Mouse (Mus musculus) thymus, adult 2 months (tissue): ENCODE data around the gene Osbp2. TPM values are rescaled to one million over a fixed set of nuclear protein-coding genes. Genes with fewer than 3 reads are reported as not detected.

ENCODE experiments used
- DNase-seq: peaks from one replicate; pipeline ENCODE4 v3.0.0; 2021
- H3K27ac ChIP-seq: fragments of 200-500 bp; 2 replicates; pipeline ENCODE4 v1.5.1; 2012; ENCODE audit warnings: low read length, control low read depth; ENCODE audit not compliant: control insufficient read depth, insufficient read depth
- H3K27me3 ChIP-seq: fragments of 200-500 bp; 2 replicates; pipeline ENCODE4 v1.6.1; 2012; ENCODE audit warnings: mild to moderate bottlenecking, low read length, moderate library complexity, mixed read lengths; ENCODE audit not compliant: control insufficient read depth, insufficient read depth
- H3K36me3 ChIP-seq: fragments of 200-500 bp; 2 replicates; pipeline ENCODE4 v1.6.1; 2012; ENCODE audit warnings: mild to moderate bottlenecking, low read length, moderate library complexity; ENCODE audit not compliant: control insufficient read depth, insufficient read depth
- H3K4me1 ChIP-seq: fragments of 200-500 bp; replicated peaks from 2 replicates; pipeline ENCODE4 v1.6.1; 2012; ENCODE audit warnings: low read length; ENCODE audit not compliant: control insufficient read depth, insufficient read depth
- H3K4me3 ChIP-seq: fragments of 200-500 bp; 2 replicates; pipeline ENCODE4 v1.5.1; 2012; ENCODE audit warnings: mild to moderate bottlenecking, low read length, control low read depth, moderate library complexity; ENCODE audit not compliant: control insufficient read depth, insufficient read depth
- CTCF ChIP-seq: fragments of 200-500 bp; IDR thresholded peaks from 2 replicates; pipeline ENCODE4 v1.5.1; 2012; ENCODE audit warnings: mild to moderate bottlenecking, control low read depth, low read length, moderate library complexity, borderline replicate concordance; ENCODE audit not compliant: control insufficient read depth, poor library complexity, insufficient read depth; ENCODE audit errors: extremely low read depth
- POLR2A ChIP-seq: fragments of 200-500 bp; IDR thresholded peaks from 2 replicates; pipeline ENCODE4 v1.6.1; 2012; ENCODE audit warnings: mild to moderate bottlenecking, low read length, control low read depth, moderate library complexity; ENCODE audit not compliant: control insufficient read depth, poor library complexity, insufficient read depth; ENCODE audit errors: extremely low read depth
- WGBS: fragments of 180-500 bp; shearing (Covaris S2); methylation state at CpG from one replicate; pipeline ENCODE4 v1.1.7; 2018; 5-methylcytosine and 5-hydroxymethylcytosine counted together
- polyA plus RNA-seq: library from polyadenylated mRNA; depleted of rRNA; stranded (reverse); fragments of >200 nt; gene quantifications from 2 replicates; pipeline ENCODE4 v1.2.3, GENCODE M21; 2012

The Osbp2 gene
- polyA plus RNA-seq, 1 experiment, result 1.1 TPM

DNA sequence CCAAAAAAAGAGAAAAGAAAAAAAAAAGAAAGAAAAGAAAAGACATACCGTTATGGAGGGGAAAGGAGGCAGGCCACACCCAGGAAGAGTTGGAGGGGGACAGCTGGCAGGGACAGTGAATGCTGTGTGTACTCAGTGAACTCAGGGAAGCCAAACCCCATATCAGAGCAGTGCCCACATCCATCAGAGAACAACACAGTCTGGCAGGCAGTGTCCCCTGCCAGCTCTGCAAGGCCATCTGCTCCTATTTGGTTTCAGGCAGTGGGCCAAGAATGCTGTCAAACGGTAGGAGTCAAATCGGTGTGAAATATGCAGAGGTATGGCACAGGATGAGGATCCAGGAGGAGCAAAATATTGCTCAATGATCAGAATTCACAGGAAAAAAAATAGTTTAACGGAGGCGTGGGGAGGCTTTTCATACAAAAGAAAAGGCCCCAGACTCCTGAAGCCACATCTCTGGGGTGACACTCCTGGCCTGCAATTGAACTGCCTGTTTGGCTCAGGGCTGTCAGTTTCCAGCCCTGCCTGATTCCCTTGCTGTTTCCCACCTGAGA lies 10.1 kb downstream of the Osbp2 start:
- no peak overlapping the region for H3K27ac ChIP-seq
- no peaks in the 10 kb centered on the region for H3K4me1 ChIP-seq
- H3K36me3 ChIP-seq, result no peaks in the 10 kb centered on the region
- TF ChIP-seq CTCF (no peak), POLR2A (no peak)
- no peaks in the 10 kb centered on the region for H3K27me3 ChIP-seq
- 39% methylated on average over 5 of the region's 5 CpGs for WGBS
- no peak overlapping the region for H3K4me3 ChIP-seq
- DNase-seq, result no peak

DNA sequence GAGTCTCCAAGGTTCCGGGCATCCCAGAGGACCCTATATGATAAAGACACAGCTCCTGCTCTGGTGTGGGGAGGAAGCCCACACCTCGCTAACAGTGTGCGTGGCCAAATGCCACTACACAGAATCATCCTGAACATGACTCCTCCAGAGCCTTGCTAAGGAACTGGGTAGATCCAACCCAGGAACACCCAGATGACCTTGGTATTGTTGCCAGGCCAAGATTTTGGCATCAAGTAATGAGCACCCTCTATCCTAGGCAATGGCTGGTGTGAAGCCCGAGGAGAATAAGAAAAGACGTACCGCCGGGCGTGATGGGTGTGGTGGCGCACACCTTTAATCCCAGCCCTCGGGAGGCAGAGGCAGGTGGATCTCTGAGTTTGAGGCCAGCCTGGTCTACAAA lies 10.7 kb downstream of the Osbp2 start:
- H3K4me1 ChIP-seq, result no peaks in the 10 kb centered on the region
- H3K36me3 ChIP-seq, result no peaks in the 10 kb centered on the region
- DNase-seq, result no peak
- TF ChIP-seq POLR2A (no peak), CTCF (no peak)
- H3K4me3 ChIP-seq, result no peak overlapping the region
- 96% methylated on average over 10 of the region's 10 CpGs for WGBS
- no peak overlapping the region for H3K27ac ChIP-seq
- H3K27me3 ChIP-seq, result no peaks in the 10 kb centered on the region

- Histone ChIP-seq H3K27ac (no peak overlapping the region), H3K27me3 (no peaks in the 10 kb centered on the region), H3K4me3 (no peak overlapping the region), H3K4me1 (no peaks in the 10 kb centered on the region), H3K36me3 (no peaks in the 10 kb centered on the region)
- DNase-seq, result no peak
- TF ChIP-seq POLR2A, result no peak
- no peak for TF ChIP-seq CTCF
- 75% methylated on average over 4 of the region's 4 CpGs for WGBS
These were observed 11.8 kb downstream of the Osbp2 start for GRCm38 (mm10) chr11:3851872-3852271.

DNA sequence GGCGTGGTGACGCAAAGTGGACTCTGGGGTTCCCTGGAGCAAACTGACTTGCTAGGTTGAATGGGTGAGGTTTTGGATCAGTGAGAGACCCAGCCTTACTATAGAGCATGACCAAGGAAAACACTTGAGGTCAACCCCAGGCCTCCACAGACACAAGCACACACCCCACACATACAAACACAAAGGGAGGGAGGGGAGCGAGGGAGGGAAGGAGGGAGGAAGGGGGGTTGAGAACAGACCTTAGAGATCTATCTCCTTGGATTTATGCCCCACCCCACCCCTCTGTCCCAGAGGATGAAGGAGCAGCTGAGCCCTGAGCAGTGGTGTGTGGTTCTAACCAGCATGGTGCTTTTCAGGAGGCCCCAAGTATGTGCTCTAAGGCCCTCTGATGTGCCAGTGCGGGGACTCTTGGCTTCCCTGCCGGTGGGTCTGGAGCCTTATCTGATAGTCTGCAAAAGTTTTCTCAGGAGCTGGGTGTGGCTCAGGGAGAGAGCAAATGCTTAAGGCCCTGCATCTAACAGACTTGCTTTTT lies 12.9 kb downstream of the Osbp2 start:
- no peak for DNase-seq
- Histone ChIP-seq H3K27me3 (no peaks in the 10 kb centered on the region), H3K4me3 (no peak overlapping the region), H3K27ac (no peak overlapping the region), H3K36me3 (no peaks in the 10 kb centered on the region), H3K4me1 (no peaks in the 10 kb centered on the region)
- TF ChIP-seq CTCF (no peak), POLR2A (no peak)
- 84% methylated on average over 5 of the region's 5 CpGs for WGBS

GRCm38 (mm10) chr11:3850315-3850614 lies 13.4 kb downstream of the Osbp2 start:
- TF ChIP-seq CTCF, result no peak
- no peak for TF ChIP-seq POLR2A
- H3K27me3 ChIP-seq, result no peaks in the 10 kb centered on the region

DNA sequence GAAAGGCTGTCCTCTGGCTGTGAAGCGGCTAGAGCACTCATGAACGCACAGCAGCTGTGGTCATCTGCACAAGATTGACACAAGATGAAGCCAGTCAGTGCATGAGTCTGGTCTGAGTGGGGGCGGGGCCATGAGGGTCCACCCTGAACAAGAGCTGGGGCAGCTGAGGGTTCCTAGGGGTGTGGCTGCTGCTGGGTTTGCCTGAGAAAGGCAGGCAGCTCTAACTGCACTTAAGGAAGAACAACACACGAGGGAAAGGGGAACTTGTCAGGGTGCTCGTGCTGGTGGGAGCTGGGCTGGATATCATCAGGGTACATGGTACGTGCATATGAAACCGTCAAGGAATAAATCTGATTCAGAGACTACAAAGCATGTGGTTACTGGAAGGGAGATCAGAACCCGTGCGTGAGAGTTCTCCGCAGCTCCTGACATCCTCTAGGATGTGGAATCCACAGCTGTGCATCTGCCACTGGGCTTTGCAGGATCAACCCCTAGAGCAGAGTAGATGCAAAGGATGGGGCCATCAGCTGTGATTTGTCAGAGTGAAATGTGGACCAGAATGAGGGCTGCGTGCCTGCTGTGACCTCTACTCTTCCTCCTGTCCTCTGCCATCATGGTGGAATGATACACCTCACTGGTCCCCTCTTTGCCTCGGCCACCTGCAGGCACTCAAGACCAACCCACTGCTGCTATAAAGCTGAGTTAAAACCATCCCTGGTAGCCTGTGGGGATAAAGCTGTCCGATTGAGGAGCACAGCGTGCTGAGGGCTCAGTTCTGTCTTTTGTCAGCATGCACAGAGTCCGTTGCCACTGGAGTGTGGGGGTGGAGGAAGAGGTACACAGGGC lies 14.0 kb downstream of the Osbp2 start:
- H3K4me3 ChIP-seq, result no peak overlapping the region
- no peaks in the 10 kb centered on the region for H3K36me3 ChIP-seq
- 79% methylated on average over 15 of the region's 15 CpGs for WGBS
- DNase-seq, result no peak
- no peak overlapping the region for H3K27ac ChIP-seq
- no peaks in the 10 kb centered on the region for H3K4me1 ChIP-seq
- TF ChIP-seq CTCF, result no peak
- TF ChIP-seq POLR2A, result no peak
- H3K27me3 ChIP-seq, result no peaks in the 10 kb centered on the region

More at GRCm38 (mm10) chr11:3850315-3850614, 13.4 kb downstream of the Osbp2 start:
- no peaks in the 10 kb centered on the region for H3K4me1 ChIP-seq
- H3K36me3 ChIP-seq, result no peaks in the 10 kb centered on the region
- DNase-seq, result no peak
- no peak overlapping the region for H3K27ac ChIP-seq
- WGBS, result 93% methylated on average over 2 of the region's 2 CpGs
- no peak overlapping the region for H3K4me3 ChIP-seq
